Comparison of ENCODE assay signal across 19 mouse cellular contexts in the genomic region with DNA sequence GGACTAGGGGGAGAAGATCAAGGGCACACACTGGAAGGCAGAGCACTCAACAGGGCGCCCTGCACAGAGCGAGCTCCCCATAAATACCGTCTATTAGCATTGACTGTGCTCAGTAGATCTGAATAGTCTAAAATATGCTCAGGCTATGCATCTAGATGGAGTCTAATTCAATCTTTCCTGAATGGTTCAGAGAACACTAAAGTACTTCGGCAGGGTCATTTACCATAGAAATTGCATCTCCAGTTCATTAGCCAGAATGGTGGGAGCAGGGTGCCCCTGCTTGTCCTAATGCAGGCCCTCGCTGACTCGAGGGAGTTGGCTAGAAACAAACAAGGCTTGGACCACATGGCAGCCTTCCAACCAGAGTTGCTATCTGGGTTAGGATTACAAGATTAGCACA.
A peak's percentile ranks its signal among the peaks of the same experiment; 100 is the strongest.
DNase-seq lines count a peak whose midpoint lies in the region; ATAC-seq and TF ChIP-seq lines count a peak whose summit lies in the region.
"Had no signal": no experiment of that assay in that cellular context is flagged by ENCODE, and none has a peak within 500 bp of the region (broad histone marks: within the 10 kb centered on the region; RNA-seq: fewer than 3 reads in every experiment).

No protein-coding gene starts in this region.

- H3K9ac ChIP-seq in hindbrain, embryonic 13.5 days: no peak overlapping the region
- no peak overlapping the region for H3K9ac ChIP-seq in hindbrain, embryonic 11.5 days (ENCODE audit: low read depth, low read length)
- no peak overlapping the region for H3K9ac ChIP-seq in midbrain, postnatal 0 days (replicated peaks; ENCODE audit: low read length, poor library complexity, severe bottlenecking)
- H3K9ac ChIP-seq in midbrain, embryonic 16.5 days (ENCODE audit: low read depth, low read length): no peak overlapping the region
- no peak overlapping the region for H3K9ac ChIP-seq in forebrain, embryonic 14.5 days (ENCODE audit: low read length)
- H3K9ac ChIP-seq in hindbrain, postnatal 0 days (replicated peaks; ENCODE audit: low read length): no peak overlapping the region
- H3K9ac ChIP-seq: limb, embryonic 12.5 days; liver, embryonic 15.5 days had no signal

- peak overlapping the region; percentile 64; the same call in 1 of the 2 replicates for H3K27ac ChIP-seq in hindbrain, embryonic 13.5 days
- no peak overlapping the region for H3K27ac ChIP-seq in hindbrain, embryonic 11.5 days (ENCODE audit: low read depth, low read length)
- H3K27ac ChIP-seq in midbrain, postnatal 0 days (ENCODE audit: low read depth, low read length): no peak overlapping the region
- H3K27ac ChIP-seq in midbrain, embryonic 16.5 days (ENCODE audit: low read length): no peak overlapping the region
- no peak overlapping the region for H3K27ac ChIP-seq in forebrain, embryonic 14.5 days (ENCODE audit: low read depth, low read length)
- H3K27ac ChIP-seq in hindbrain, postnatal 0 days: no peak overlapping the region
- H3K27ac ChIP-seq: left cerebral cortex, adult 2 months; limb, embryonic 12.5 days; liver, embryonic 15.5 days; stomach, postnatal 0 days had no signal

- H3K4me1 ChIP-seq in hindbrain, embryonic 13.5 days (replicated peaks): peaks cover 15% of the 10 kb centered on the region
- H3K4me1 ChIP-seq in hindbrain, embryonic 11.5 days (replicated peaks; ENCODE audit: control insufficient read depth, insufficient read depth, low read length): no peaks in the 10 kb centered on the region
- H3K4me1 ChIP-seq in midbrain, postnatal 0 days (ENCODE audit: insufficient read depth, low read length): no peaks in the 10 kb centered on the region; the same call in 1 of the 2 replicates
- peaks cover 8% of the 10 kb centered on the region; the same call in 1 of the 2 replicates for H3K4me1 ChIP-seq in midbrain, embryonic 16.5 days (ENCODE audit: control insufficient read depth, insufficient read depth, low read length)
- H3K4me1 ChIP-seq in forebrain, embryonic 14.5 days (ENCODE audit: control insufficient read depth, insufficient read depth, low read length): peaks cover 11% of the 10 kb centered on the region
- H3K4me1 ChIP-seq in hindbrain, postnatal 0 days (ENCODE audit: insufficient read depth, low read length): peaks cover 6% of the 10 kb centered on the region; the same call in 1 of the 2 replicates
- H3K4me1 ChIP-seq: limb, embryonic 12.5 days; liver, embryonic 15.5 days had no signal

- TF ChIP-seq CTCF in midbrain, postnatal 0 days (IDR thresholded peaks at IDR 0.05): no peak
- no peak for TF ChIP-seq CTCF in hindbrain, postnatal 0 days (IDR thresholded peaks at IDR 0.05; ENCODE audit: low read depth)

- no peak overlapping the region for H3K4me3 ChIP-seq in hindbrain, embryonic 13.5 days
- no peak overlapping the region for H3K4me3 ChIP-seq in hindbrain, embryonic 11.5 days (ENCODE audit: low read depth, low read length)
- no peak overlapping the region for H3K4me3 ChIP-seq in midbrain, postnatal 0 days (ENCODE audit: low read depth, low read length)
- no peak overlapping the region for H3K4me3 ChIP-seq in midbrain, embryonic 16.5 days (ENCODE audit: low read depth, low read length)
- H3K4me3 ChIP-seq in forebrain, embryonic 14.5 days (ENCODE audit: low read depth, low read length): no peak overlapping the region
- no peak overlapping the region for H3K4me3 ChIP-seq in hindbrain, postnatal 0 days (ENCODE audit: low read length)
- H3K4me3 ChIP-seq: left cerebral cortex, adult 2 months; limb, embryonic 12.5 days; liver, embryonic 15.5 days had no signal

- peak; percentile 73; the same call in 1 of the 2 replicates for ATAC-seq in hindbrain, embryonic 13.5 days (ENCODE audit: low FRiP score)
- ATAC-seq in hindbrain, embryonic 11.5 days (ENCODE audit: low FRiP score): no peak
- ATAC-seq in midbrain, postnatal 0 days (ENCODE audit: low FRiP score): no peak
- ATAC-seq in midbrain, embryonic 16.5 days: no peak
- ATAC-seq in forebrain, embryonic 14.5 days: peak; percentile 65; the same call in 1 of the 2 replicates
- no peak for ATAC-seq in hindbrain, postnatal 0 days
- ATAC-seq: intestine, postnatal 0 days had no signal

- H3K36me3 ChIP-seq in hindbrain, embryonic 13.5 days: no peaks in the 10 kb centered on the region
- no peaks in the 10 kb centered on the region for H3K36me3 ChIP-seq in hindbrain, embryonic 11.5 days (ENCODE audit: control insufficient read depth, insufficient read depth, low read length)
- no peaks in the 10 kb centered on the region for H3K36me3 ChIP-seq in midbrain, postnatal 0 days (ENCODE audit: insufficient read depth, low read length)
- H3K36me3 ChIP-seq in midbrain, embryonic 16.5 days (ENCODE audit: control insufficient read depth, insufficient read depth, low read length): no peaks in the 10 kb centered on the region
- no peaks in the 10 kb centered on the region for H3K36me3 ChIP-seq in forebrain, embryonic 14.5 days (ENCODE audit: control insufficient read depth, insufficient read depth, low read length)
- H3K36me3 ChIP-seq in hindbrain, postnatal 0 days (ENCODE audit: insufficient read depth, low read length): no peaks in the 10 kb centered on the region
- H3K36me3 ChIP-seq: limb, embryonic 12.5 days; liver, embryonic 15.5 days had no signal

- H3K9me3 ChIP-seq in hindbrain, embryonic 13.5 days: no peaks in the 10 kb centered on the region
- no peaks in the 10 kb centered on the region for H3K9me3 ChIP-seq in hindbrain, embryonic 11.5 days (ENCODE audit: control insufficient read depth, low read length)
- H3K9me3 ChIP-seq in midbrain, postnatal 0 days (ENCODE audit: low read length): no peaks in the 10 kb centered on the region
- no peaks in the 10 kb centered on the region for H3K9me3 ChIP-seq in midbrain, embryonic 16.5 days (replicated peaks; ENCODE audit: control insufficient read depth, low read length, poor library complexity, severe bottlenecking)
- H3K9me3 ChIP-seq in forebrain, embryonic 14.5 days (replicated peaks; ENCODE audit: control insufficient read depth, low read length): no peaks in the 10 kb centered on the region
- no peaks in the 10 kb centered on the region for H3K9me3 ChIP-seq in hindbrain, postnatal 0 days (ENCODE audit: low read length)
- H3K9me3 ChIP-seq: limb, embryonic 12.5 days; liver, embryonic 15.5 days had no signal

- DNase-seq in hindbrain, embryonic 11.5 days (ENCODE audit: low spot score): no peak
- peak; percentile 27 for DNase-seq in midbrain, postnatal 0 days (ENCODE audit: low spot score)
- peak; percentile 72 for DNase-seq in forebrain, embryonic 14.5 days (ENCODE audit: low spot score)
- peak; percentile 38 for DNase-seq in hindbrain, postnatal 0 days (ENCODE audit: low spot score)
- DNase-seq in embryo, embryonic 10 days (ENCODE audit: low spot score): no peak
- DNase-seq in heart, postnatal 10 days: no peak
- DNase-seq: adrenal gland, adult 2 months; cerebellum, adult 9-11 months; heart, postnatal 14 days; lung, postnatal 10 days; right cerebral cortex, adult 18-20 months; thymus, postnatal 25 days had no signal

- intact Hi-C loops in heart, postnatal 10 days (cut with DNase I): no loop called here

- WGBS in hindbrain, embryonic 13.5 days: 47% methylated on average over 6 of the region's 6 CpGs
- WGBS in hindbrain, embryonic 11.5 days: 76% methylated on average over 6 of the region's 6 CpGs
- WGBS in midbrain, postnatal 0 days: 58% methylated on average over 6 of the region's 6 CpGs
- 48% methylated on average over 6 of the region's 6 CpGs for whole genome bisulfite sequencing in midbrain, embryonic 16.5 days
- 30% methylated on average over 6 of the region's 6 CpGs for WGBS in forebrain, embryonic 14.5 days
- 39% methylated on average over 6 of the region's 6 CpGs for WGBS in hindbrain, postnatal 0 days

- H3K4me2 ChIP-seq in hindbrain, embryonic 13.5 days: no peak overlapping the region
- no peak overlapping the region for H3K4me2 ChIP-seq in hindbrain, embryonic 11.5 days (replicated peaks; ENCODE audit: low read depth, low read length)
- no peak overlapping the region for H3K4me2 ChIP-seq in midbrain, postnatal 0 days (ENCODE audit: low read depth, low read length, poor library complexity, severe bottlenecking)
- no peak overlapping the region for H3K4me2 ChIP-seq in midbrain, embryonic 16.5 days (ENCODE audit: low read length)
- H3K4me2 ChIP-seq in forebrain, embryonic 14.5 days (ENCODE audit: low read length): no peak overlapping the region
- no peak overlapping the region for H3K4me2 ChIP-seq in hindbrain, postnatal 0 days (ENCODE audit: low read depth, low read length)
- H3K4me2 ChIP-seq: limb, embryonic 12.5 days; liver, embryonic 15.5 days had no signal

- no peaks in the 10 kb centered on the region for H3K27me3 ChIP-seq in hindbrain, embryonic 13.5 days
- H3K27me3 ChIP-seq in hindbrain, embryonic 11.5 days (ENCODE audit: control insufficient read depth, insufficient read depth, low read length): no peaks in the 10 kb centered on the region
- no peaks in the 10 kb centered on the region for H3K27me3 ChIP-seq in midbrain, postnatal 0 days (ENCODE audit: insufficient read depth, low read length)
- no peaks in the 10 kb centered on the region for H3K27me3 ChIP-seq in midbrain, embryonic 16.5 days (ENCODE audit: control insufficient read depth, insufficient read depth, low read depth, low read length)
- H3K27me3 ChIP-seq in forebrain, embryonic 14.5 days (replicated peaks; ENCODE audit: control insufficient read depth, insufficient read depth, low read length): no peaks in the 10 kb centered on the region
- H3K27me3 ChIP-seq in hindbrain, postnatal 0 days (ENCODE audit: insufficient read depth, low read length): no peaks in the 10 kb centered on the region
- H3K27me3 ChIP-seq: limb, embryonic 12.5 days; liver, embryonic 15.5 days had no signal

Comparison
In these comparisons a context has a peak if more than half of its experiments do, and no peak if none do; other contexts are left out.
1. ATAC-seq: peak in hindbrain, embryonic 13.5 days (single experiment) and forebrain, embryonic 14.5 days (single experiment); none in hindbrain, embryonic 11.5 days (single experiment), midbrain, postnatal 0 days (single experiment), midbrain, embryonic 16.5 days (single experiment) and hindbrain, postnatal 0 days (single experiment).
2. DNase-seq: peak in midbrain, postnatal 0 days (single experiment), forebrain, embryonic 14.5 days (single experiment) and hindbrain, postnatal 0 days (single experiment); none in hindbrain, embryonic 11.5 days (single experiment), embryo, embryonic 10 days (single experiment) and heart, postnatal 10 days (0 of 2).